Mouse (Mus musculus) Patski (cell line): Measurements from ENCODE around the gene Clec16a. TPM values are rescaled to one million over a fixed set of nuclear protein-coding genes. Genes with fewer than 3 reads are reported as not detected.

Experiments
- ATAC-seq: fragments of 100-300 bp; one replicate; pipeline ENCODE4 v1.8.0; 2021
- CTCF ChIA-PET: fragments of 350-600 bp; sonication (Branson Sonifier 250); formaldehyde crosslinking; loops from one replicate; lab custom pipeline; 2022; ENCODE audit warnings: inconsistent platforms; lab: Charles Lee
- POLR2A ChIA-PET: fragments of 350-600 bp; sonication (Branson Sonifier 250); formaldehyde crosslinking; loops from one replicate; lab custom pipeline; 2022; ENCODE audit warnings: antibody characterized with exemption, inconsistent platforms; lab: Charles Lee
- DNase-seq: peaks from one replicate; pipeline ENCODE4 v3.0.0-alpha.2; 2011; ENCODE audit warnings: low read depth, low spot score
- H3K27me3 ChIP-seq: fragments of 371-371 bp; one replicate; pipeline ENCODE4 v1.5.1; 2021
- CTCF ChIP-seq: fragments of 100-300 bp; IDR thresholded peaks from one replicate; pipeline ENCODE4 v1.5.1; 2021
- in situ Hi-C: fragments of 300-500 bp; cut with MboI; formaldehyde crosslinking; loops from 3 replicates; pipeline ENCODE4 v1.11.1; 2018; ENCODE audit warnings: low pct_unique_long_range_greater_than_20kb, mixed read lengths
- polyA plus RNA-seq: library from polyadenylated mRNA; unstranded; gene quantifications from one replicate; pipeline ENCODE4 v1.2.3, GENCODE M21; 2021

Clec16a gene
- polyA plus RNA-seq, 1 experiment from 2014 or later = 21.3 TPM

DNA sequence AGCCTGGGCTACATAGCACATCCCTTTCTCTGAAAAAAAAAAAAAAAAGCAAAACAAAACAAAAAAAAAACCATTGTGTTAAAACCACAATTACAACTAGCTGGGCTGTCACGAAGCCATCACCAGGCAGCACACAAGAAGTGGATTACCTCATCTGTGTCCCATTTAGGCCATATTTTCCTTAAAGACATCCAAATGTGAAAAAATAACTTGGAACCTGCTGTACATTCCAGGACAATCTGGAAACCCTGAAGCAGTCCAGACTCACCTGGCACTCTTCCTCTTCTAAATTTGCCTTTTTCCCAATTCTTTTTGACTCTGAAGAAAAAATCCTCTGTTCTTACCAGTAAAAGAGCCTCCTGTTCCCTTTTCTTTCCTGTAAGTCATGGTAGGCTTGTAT lies 166.4 kb downstream of the Clec16a start:
- no peaks in the 10 kb centered on the region for H3K27me3 ChIP-seq
- DNase-seq (no peak), ATAC-seq (no peak)
- ChIA-PET CTCF (interaction anchor here (1.0 kb wide), 1 partner anchor 55 kb away, joined by 5 read pairs; no protein-coding TSS in a partner anchor), POLR2A (no interaction called here)
- no peak for TF ChIP-seq CTCF
- in situ Hi-C loops = no loop called here

DNA sequence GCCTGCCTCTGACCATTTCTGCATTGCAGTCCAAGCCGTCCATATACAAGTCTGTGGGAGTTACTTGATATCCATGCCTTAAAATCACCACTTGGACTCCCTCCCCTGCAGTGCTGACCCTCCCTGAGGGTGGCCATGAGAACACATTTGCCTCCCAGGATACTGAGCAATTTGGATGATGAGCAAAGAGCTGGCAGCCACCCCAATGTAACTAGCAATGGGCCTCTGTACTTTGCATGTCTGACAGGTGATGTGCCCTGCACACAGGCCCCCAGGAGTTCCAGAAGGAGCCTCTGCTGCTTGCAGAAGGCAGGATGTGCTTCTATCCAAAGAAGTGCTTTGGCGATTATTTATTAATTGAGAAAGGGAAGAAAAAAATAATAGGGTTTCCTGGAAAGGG lies 167.9 kb downstream of the Clec16a start:
- no peaks in the 10 kb centered on the region for H3K27me3 ChIP-seq
- CTCF ChIA-PET = interaction anchor here (1.1 kb wide), 1 partner anchor 54 kb away, joined by 3 read pairs; no protein-coding TSS in a partner anchor
- ATAC-seq = no peak
- in situ Hi-C loops = no loop called here
- TF ChIP-seq CTCF = no peak
- no peak for DNase-seq
- POLR2A ChIA-PET = interaction anchor here (0.6 kb wide), 1 partner anchor 18 kb away, joined by 3 read pairs; no protein-coding TSS in a partner anchor

DNA sequence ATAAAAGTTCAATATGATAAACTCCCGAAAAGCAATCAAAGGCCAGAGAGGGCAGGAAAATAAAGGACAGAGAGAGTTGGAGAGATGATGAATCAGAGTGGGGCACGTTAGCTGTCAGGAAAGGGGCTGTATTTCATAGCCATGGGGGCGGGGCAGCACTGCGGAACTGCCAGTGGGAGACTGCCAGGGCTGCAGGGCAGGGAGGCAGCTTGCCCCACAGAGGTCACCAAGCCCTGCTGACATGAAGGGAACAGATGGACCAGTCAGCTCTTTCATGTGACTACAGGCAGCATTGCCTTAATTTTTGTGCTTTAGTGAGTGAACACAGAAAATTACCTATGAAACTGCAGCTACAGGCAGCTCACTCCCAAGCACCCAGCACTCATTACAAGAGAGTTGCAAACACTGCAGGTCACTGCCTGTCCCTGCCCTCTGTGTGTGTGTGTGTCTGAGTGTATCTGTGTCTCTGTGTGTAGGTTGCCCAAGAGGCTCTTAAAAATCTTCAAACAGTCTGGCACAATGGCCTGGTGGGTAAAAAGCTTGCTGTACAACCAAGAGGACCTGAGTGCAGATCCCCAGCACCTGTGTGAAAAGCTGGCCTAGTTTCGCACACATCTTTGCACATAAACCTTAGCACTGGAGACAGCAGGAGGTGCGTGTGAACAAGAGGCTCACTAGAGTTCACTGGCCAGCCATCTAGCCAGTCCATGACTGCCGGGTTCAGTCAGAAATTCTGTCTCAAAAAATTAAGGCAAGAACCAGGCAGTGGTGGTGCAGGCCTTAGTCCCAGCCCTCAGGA lies 168.5 kb downstream of the Clec16a start:
- ChIA-PET POLR2A (no interaction called here), CTCF (interaction anchor here (1.1 kb wide), 1 partner anchor 54 kb away, joined by 3 read pairs; no protein-coding TSS in a partner anchor)
- TF ChIP-seq CTCF = no peak
- H3K27me3 ChIP-seq = no peaks in the 10 kb centered on the region
- no peak for DNase-seq
- no peak for ATAC-seq
- in situ Hi-C loops = no loop called here

DNA sequence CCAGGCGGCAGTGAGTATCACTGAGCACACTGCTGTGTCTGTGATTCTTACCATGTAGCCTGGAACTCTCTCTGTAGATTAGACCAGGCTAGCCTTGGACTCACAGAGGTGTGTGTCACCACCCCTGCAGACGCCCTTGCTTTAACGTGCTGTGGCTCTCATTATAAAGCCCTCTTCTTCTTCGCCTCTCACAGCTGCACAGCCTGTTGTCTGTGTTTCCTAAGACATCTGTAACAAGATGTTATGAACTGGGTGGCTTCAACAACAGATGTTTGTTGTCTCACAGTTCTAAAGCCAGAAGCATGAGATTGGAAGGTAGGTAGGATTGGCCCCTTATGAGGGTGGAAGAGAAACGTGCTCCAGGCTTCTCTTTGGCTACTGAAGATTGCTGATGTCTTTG lies 170.1 kb downstream of the Clec16a start:
- DNase-seq (no peak), ATAC-seq (no peak)
- ChIA-PET CTCF (interaction anchor here (0.9 to 1.5 kb wide), 2 partner anchors 11 to 18 kb away, joined by 3 to 4 read pairs; no protein-coding TSS in a partner anchor), POLR2A (interaction anchor here (0.7 kb wide), 1 partner anchor 150 kb away, joined by 13 read pairs; no protein-coding TSS in a partner anchor)
- no peaks in the 10 kb centered on the region for H3K27me3 ChIP-seq
- in situ Hi-C loops = no loop called here
- no peak for TF ChIP-seq CTCF

DNA sequence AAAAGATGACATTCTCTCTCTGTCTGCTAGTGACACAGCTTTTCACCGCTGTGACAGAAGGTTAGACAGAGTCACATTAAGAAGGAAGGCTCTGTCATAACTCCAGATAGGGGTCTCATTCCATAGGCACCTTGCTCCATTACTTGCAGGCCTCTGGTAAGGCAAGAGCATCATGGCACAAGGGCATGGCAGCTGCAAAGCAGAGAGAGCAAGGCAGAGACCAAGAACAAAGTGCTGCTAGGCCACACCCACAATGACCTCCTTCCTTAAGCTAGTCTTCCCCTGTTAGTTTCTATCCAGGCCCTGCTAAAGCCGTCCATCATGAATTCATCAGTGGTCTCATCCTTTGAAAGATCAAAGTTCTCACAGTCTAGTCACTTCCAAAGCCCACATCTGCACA lies 170.5 kb downstream of the Clec16a start:
- no peaks in the 10 kb centered on the region for H3K27me3 ChIP-seq
- ChIA-PET CTCF (interaction anchor here (0.9 to 1.5 kb wide), 2 partner anchors 10 to 18 kb away, joined by 3 to 4 read pairs; no protein-coding TSS in a partner anchor), POLR2A (interaction anchor here (0.7 kb wide), 1 partner anchor 150 kb away, joined by 13 read pairs; no protein-coding TSS in a partner anchor)
- ATAC-seq (no peak), DNase-seq (no peak)
- in situ Hi-C loops = no loop called here
- no peak for TF ChIP-seq CTCF

DNA sequence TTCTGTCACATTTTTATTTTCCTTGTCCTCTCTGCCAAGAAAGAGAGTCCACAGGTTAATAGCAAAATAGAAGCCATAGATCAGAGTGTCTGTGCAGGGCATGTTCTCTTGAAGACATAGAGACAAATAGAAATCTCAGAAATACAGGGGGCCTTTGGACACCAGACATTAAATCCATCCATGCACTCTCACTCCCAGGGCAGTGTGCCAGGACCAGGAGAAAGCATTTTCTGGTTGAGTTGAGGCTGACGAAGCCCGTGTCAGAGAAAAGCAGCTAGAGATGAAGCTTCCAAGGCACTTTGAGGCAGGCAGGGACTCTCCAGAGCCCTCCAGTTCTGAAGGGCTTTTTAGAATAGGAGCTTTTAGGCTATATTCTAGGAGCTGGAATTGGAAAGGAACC lies 171.6 kb downstream of the Clec16a start:
- no peak for TF ChIP-seq CTCF
- no peaks in the 10 kb centered on the region for H3K27me3 ChIP-seq
- CTCF ChIA-PET = interaction anchor here (1.5 kb wide), 1 partner anchor 9 kb away, joined by 4 read pairs; no protein-coding TSS in a partner anchor
- no peak for DNase-seq
- in situ Hi-C loops = no loop called here
- no peak for ATAC-seq
- POLR2A ChIA-PET = no interaction called here

DNA sequence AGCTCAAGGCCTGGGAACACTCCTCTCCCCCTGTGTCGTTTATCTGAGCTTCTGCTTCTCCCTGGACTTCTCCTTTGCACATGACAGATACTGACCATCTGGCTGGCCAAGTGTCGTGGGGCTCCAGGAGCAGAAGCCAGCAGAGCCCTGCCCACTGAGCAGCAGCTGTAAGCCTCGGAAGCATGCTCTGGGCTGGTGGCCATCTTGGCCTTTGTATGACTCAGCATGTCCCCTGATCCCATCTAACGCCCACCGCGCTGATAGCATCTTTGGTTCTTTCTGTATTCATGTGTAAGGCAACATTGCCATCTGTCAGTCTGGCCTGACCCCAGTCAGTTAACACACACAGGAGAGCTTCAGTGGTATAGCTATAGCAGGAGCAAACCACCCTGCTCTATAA lies 174.8 kb downstream of the Clec16a start:
- DNase-seq (no peak), ATAC-seq (no peak)
- CTCF ChIA-PET = interaction anchor here (1.3 kb wide), 1 partner anchor 9 kb away, joined by 3 read pairs; no protein-coding TSS in a partner anchor
- POLR2A ChIA-PET = no interaction called here
- in situ Hi-C loops = no loop called here
- TF ChIP-seq CTCF = no peak
- H3K27me3 ChIP-seq = no peaks in the 10 kb centered on the region

DNA sequence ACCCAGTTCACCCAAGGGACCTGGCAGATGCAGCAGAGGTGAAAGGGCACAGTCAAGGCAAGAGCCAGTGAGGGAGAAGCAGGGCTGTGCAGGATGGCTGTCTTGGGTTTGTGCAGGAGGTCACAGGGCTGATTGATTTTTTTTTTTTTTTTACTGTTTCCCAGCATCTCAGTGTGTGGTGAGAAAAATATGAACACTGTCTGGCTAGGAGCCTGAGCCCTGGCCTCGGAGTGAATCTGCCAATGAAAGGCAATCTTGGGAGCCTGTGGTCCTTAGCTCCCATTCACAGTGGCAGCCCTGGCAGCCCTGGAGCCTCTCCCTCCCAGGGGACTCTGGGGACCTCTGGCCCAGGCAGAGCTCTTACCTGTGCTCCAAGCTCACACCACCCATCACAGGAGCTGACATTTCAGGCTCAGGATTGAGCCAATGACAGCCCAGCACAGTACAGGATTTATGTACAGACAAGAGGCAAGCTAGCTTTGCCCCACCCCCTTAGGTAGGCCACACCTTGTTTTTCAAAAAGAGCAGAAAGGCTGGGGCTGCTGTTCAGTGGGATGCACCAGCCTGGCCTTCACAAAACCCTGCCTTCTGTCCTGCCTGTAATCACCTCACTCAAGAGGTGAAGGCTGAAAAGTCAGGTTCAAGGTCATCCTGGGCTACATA lies 177.9 kb downstream of the Clec16a start:
- DNase-seq (no peak), ATAC-seq (no peak)
- in situ Hi-C loops = no loop called here
- no peak for TF ChIP-seq CTCF
- ChIA-PET POLR2A (interaction anchor here (0.6 kb wide), 1 partner anchor 16 kb away, joined by 3 read pairs; no protein-coding TSS in a partner anchor), CTCF (no interaction called here)
- no peaks in the 10 kb centered on the region for H3K27me3 ChIP-seq

DNA sequence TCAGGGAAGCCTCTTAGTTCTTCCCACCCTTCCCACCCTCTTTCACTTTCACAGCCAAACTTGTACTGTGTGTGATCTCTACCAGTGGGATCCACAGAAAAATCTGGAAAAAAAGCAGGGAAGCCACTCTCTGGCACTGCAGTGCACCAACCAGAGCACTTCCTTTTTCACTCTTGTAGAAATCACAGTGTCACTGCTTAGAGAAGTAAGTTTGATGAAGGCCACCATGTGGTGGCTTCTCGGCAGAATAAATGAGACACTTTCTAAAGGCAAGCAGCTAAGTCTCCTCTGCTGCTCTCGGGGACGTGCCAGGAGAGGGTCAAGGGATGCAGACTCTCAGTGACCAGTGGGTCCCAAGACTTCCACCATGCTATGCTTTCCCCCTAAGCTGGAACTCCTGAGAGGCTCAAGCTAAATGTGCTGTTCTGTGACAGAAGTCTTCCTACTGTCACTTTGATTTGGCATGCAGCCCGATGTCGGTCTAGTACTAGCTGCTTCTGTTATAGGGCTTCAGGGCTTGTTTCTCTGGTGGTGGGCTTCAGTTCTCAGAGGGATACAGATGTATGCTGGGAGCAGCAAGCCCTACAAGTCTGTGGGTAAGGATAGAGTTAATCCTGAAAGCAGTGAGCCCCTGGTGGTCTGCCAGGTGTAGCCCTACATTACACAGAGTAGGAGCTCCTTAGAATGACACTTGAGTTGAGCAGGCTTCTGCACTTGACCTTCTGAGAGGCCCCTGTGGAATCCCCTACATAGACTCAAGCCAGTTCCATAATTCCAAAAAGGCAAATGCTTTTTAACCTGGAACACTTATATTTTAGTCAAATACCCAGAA lies 178.9 kb downstream of the Clec16a start:
- in situ Hi-C loops = no loop called here
- CTCF ChIA-PET = interaction anchor here (1.1 kb wide), 1 partner anchor 19 kb away, joined by 4 read pairs; no protein-coding TSS in a partner anchor
- no peak for ATAC-seq
- POLR2A ChIA-PET = no interaction called here
- DNase-seq = no peak
- no peaks in the 10 kb centered on the region for H3K27me3 ChIP-seq
- TF ChIP-seq CTCF = no peak

DNA sequence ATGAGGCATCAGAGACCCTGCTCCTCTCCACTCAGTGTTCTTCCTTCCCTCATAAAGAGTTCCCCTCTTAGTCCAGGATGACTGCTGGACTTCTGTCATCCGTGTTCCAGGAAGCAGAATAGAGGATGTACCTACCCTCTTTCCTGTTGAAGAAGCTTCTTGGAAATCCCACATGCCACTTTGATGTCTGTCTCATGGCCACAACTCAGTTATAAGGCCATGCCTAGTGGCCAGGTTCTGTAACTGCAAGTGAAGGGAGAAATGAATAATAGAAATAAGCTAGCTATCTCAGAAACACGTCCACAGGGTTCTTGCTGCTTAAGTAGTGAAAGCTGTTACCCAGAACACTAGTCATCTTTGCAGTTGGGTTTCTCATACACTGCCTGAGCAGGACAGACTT lies 180.0 kb downstream of the Clec16a start:
- ATAC-seq (no peak), DNase-seq (no peak)
- ChIA-PET CTCF (interaction anchor here (0.8 to 1.2 kb wide), 3 partner anchors 9 to 27 kb away, joined by 3 to 4 read pairs (median 4); no protein-coding TSS in a partner anchor), POLR2A (no interaction called here)
- no peak for TF ChIP-seq CTCF
- H3K27me3 ChIP-seq = no peaks in the 10 kb centered on the region
- in situ Hi-C loops = no loop called here
